Mouse (Mus musculus): Measurements from ENCODE around the gene Pkd1.

Pkd1 gene

GRCm38 (mm10) chr17:24549618-24550415, at the start of gene Pkd1:
Gene Pkd1, plus strand, starts transcription at chr17:24549834.
- DNase-seq = peak; percentile 99

- no peak for DNase-seq
Measured at GRCm38 (mm10) chr17:24502208-24502607, 47.4 kb upstream of the Pkd1 start.

GRCm38 (mm10) chr17:24504085-24504484, 45.5 kb upstream of the Pkd1 start:
- no peak for DNase-seq

- DNase-seq = no peak
Measured at GRCm38 (mm10) chr17:24505286-24505955, 44.2 kb upstream of the Pkd1 start.

- DNase-seq = no peak
Measured at GRCm38 (mm10) chr17:24506332-24507070, 43.1 kb upstream of the Pkd1 start.

- no peak for DNase-seq
Measured at GRCm38 (mm10) chr17:24507129-24507664, 42.4 kb upstream of the Pkd1 start.

GRCm38 (mm10) chr17:24507806-24508460, 41.7 kb upstream of the Pkd1 start:
- DNase-seq = no peak

GRCm38 (mm10) chr17:24513609-24514008, 36.0 kb upstream of the Pkd1 start:
- peak; percentile 75 for DNase-seq

- DNase-seq = no peak
Measured at GRCm38 (mm10) chr17:24514270-24515257, 35.1 kb upstream of the Pkd1 start.

- no peak for DNase-seq
Measured at GRCm38 (mm10) chr17:24520450-24520849, 29.2 kb upstream of the Pkd1 start.

GRCm38 (mm10) chr17:24524734-24525133, 24.9 kb upstream of the Pkd1 start:
- no peak for DNase-seq

GRCm38 (mm10) chr17:24527315-24527714, 22.3 kb upstream of the Pkd1 start:
- DNase-seq = peak; percentile 64

GRCm38 (mm10) chr17:24527723-24528559, 21.7 kb upstream of the Pkd1 start, which contains the start of gene Traf7:
Gene Traf7, minus strand, starts transcription at chr17:24527938.
- DNase-seq = peak; percentile 99

- DNase-seq = no peak
Measured at GRCm38 (mm10) chr17:24528560-24528918, 21.1 kb upstream of the Pkd1 start.

- DNase-seq = peak; percentile 78
Measured at GRCm38 (mm10) chr17:24529007-24529451, 20.6 kb upstream of the Pkd1 start.

- DNase-seq = no peak
Measured at GRCm38 (mm10) chr17:24529883-24530282, 19.8 kb upstream of the Pkd1 start.

GRCm38 (mm10) chr17:24530361-24531050, 19.1 kb upstream of the Pkd1 start:
- no peak for DNase-seq

GRCm38 (mm10) chr17:24531064-24531463, 18.6 kb upstream of the Pkd1 start:
- DNase-seq = no peak

- DNase-seq = no peak
Measured at GRCm38 (mm10) chr17:24532045-24532444, 17.6 kb upstream of the Pkd1 start.
